Mouse (Mus musculus): ENCODE measurements around the gene Ccdc152.

Ccdc152 gene

DNA sequence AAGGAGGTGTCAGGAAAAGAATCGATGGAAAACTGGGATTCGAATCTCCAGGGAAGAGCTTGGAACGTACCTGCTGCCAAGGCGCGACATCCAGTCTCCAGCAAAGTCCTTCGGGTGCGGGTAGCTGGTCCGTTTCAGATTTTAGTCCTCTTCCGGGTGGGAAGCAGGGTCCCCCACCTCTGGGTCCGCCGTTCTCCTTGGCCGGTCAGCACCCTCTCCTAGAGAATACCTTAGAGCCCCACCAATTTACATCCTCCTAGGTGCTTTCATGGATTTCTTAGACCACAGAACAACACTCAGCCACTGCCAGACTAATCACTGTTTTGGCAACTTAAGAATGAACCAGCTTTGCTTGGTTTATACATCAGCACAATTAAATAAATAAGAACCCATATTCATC, at the start of gene Ccdc152:
Gene Ccdc152 (minus strand): TSS at position 101 of the 400 bp plus-strand sequence.
- no peak for DNase-seq (ENCODE audit: low spot score in 2 of 2)

- no peak for DNase-seq (ENCODE audit: low spot score in 2 of 2)
Measured at GRCm38 (mm10) chr15:3349306-3350064, 46.2 kb upstream of the Ccdc152 start.

- no peak for DNase-seq (ENCODE audit: low spot score in 2 of 2)
Measured at GRCm38 (mm10) chr15:3346682-3347081, 43.4 kb upstream of the Ccdc152 start.

- DNase-seq (ENCODE audit: low spot score in 2 of 2): no peak
Measured at GRCm38 (mm10) chr15:3344555-3344954, 41.2 kb upstream of the Ccdc152 start.

- no peak for DNase-seq (ENCODE audit: low spot score in 2 of 2)
Measured at GRCm38 (mm10) chr15:3341806-3342582, 38.7 kb upstream of the Ccdc152 start.

DNA sequence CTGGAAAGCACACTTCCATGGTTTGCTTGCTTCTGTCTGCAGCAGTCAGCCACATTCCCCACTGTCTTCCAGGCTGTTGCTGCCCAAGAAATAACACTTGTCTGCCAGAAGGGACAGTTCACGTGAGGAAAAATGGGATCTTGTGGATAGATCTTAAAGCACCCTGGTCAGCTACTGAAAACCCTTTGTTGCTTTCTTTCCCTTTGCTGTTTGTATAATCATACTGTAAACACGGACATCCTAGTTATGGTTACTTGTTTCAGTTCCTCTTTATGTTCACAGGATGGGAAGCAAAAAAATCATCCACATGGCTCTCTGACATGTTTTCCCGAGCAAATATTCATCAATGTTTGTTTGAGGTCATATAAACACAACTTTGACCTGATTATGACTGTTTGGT, 36.5 kb upstream of the Ccdc152 start:
- DNase-seq (ENCODE audit: low spot score in 2 of 2): no peak

- DNase-seq (ENCODE audit: low spot score in 2 of 2): no peak
Measured at GRCm38 (mm10) chr15:3332517-3332916, 29.2 kb upstream of the Ccdc152 start.

DNA sequence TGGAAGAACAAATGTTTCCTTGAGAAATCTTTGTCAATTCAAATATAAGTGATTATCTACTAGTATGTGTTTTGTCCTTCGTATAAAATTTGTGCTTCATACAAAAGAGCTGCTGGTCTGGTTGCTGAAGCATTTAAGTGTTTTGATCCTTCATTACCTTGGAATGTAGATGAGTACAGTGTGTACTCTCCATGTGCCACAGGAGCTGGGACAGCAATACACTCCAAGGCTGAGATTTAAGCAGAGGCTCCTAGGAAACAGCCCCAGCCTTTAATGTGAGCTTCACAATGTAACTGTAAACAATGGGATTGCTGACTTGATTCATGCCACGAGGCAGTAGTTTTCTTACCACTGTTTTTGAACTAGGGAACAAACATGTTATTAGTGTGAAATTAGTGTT, 28.5 kb upstream of the Ccdc152 start:
- DNase-seq (ENCODE audit: low spot score in 2 of 2): no peak

DNA sequence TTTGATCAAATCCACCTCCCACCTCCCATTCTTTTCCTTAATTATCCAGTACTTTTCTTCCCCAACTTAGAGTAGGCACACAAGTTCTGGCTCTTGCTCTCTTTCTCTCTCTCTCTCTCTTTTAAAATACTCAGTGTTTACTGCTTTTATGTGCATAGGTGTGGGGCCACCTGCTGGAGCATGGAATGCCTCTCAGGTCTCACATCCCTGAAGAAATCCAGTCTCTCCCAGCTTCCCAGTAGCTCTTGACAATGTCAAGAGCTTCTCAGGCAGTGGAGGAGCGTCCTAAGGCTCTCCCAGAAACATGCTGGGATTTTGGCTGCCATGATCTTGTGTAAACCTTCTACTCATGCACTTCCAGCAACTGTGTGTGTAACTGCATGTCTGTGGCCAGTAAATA, 27.0 kb upstream of the Ccdc152 start:
- no peak for DNase-seq (ENCODE audit: low spot score in 2 of 2)

DNA sequence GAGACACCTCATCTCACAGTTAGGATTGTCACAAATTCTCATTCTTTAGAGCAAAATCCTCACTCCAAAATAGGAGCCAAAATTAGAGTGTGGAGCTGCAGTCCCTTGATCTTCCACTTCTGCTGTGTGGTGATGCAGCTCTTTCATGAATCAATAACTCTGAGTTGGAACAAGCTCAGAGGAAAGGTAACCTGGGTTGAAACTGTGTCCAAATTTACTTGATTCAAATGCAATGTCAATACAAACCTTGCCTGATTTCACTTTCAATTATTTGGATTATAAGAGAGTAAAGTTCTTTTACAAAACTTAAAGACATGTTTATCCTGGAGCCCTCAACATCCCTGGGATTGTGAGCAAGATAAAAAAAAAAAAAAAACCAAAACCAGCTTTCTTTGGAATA, 19.7 kb upstream of the Ccdc152 start:
- no peak for DNase-seq (ENCODE audit: low spot score in 2 of 2)

GRCm38 (mm10) chr15:3319929-3320328, 16.6 kb upstream of the Ccdc152 start:
- DNase-seq (ENCODE audit: low spot score in 2 of 2): no peak

DNA sequence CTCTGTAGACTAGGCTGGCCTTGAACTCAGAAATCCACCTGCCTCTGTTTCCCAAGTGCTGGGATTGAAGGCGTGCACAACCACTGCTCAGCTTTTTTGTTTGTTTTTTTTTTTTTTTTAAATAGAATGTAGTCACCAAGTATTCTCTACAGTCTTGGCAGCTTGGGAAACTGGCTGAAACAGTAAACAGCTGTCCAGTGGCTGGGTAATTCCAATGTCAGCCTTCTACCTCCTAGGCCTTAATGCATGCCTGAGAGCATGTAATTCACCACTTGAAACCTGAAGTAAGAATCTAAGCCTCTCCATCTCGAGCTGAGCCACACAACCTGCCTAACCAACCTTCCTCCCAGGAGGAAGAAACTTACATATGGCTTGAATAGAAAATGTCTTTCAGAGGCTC, 13.3 kb upstream of the Ccdc152 start:
- DNase-seq (ENCODE audit: low spot score in 2 of 2): no peak

GRCm38 (mm10) chr15:3312937-3313336, 9.6 kb upstream of the Ccdc152 start:
- no peak for DNase-seq (ENCODE audit: low spot score in 2 of 2)

DNA sequence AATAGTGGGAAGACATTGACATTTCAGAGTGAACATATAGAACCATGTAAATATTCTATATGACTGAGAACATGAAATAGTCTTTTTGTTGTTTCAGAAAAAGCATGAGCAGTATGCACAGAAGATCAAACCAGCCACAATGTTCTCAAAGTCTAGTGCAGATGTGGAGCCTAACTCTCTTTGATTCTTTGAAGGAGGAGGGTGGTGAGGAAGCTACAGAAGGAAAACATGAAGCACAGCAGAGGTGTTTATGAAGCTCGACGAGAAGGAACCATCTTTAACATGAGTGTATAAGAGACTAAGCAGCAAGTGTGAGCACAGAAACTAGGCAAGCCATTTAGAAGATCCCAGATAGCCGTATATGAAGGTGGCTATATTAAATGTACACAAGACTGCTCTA, 6.5 kb upstream of the Ccdc152 start:
- DNase-seq (ENCODE audit: low spot score in 2 of 2): no peak

DNA sequence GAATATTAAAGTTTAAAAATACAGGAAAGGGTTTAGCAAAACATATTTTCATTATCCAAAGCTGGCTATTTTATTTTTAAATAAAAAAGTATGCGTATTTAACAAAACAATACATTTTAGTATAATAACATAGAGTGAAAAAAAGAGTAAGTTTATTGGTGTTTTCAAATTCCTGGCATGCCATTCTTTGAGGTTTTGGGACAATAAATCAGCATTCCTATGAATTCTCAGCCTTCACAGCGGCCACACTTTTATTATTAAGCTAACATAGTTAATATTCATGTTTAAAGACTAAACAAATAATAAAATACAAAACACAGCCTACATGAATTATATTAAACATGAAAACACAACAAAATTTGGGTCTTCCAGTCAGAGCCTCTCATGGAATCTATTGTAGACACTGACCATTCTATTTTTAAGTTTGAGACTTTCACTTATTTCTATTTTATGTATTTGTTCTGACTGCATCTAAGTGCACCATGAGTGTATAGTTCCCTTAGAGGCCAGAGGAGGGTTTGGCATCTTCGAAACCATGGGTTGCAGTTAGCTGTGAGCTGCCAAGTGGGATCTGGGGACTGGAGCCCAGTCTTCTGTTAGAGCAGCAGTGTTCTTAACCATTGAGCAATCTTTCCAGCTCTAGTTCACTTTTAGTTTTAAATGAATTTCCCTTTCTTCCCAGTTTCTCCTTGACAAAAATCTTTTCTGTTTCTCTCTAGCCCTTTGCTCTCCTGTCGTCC, 2.8 kb downstream of the Ccdc152 start:
- no peak for DNase-seq (ENCODE audit: low spot score in 2 of 2)

- no peak for DNase-seq (ENCODE audit: low spot score in 2 of 2)
Measured at GRCm38 (mm10) chr15:3297615-3298014, 5.7 kb downstream of the Ccdc152 start.

DNA sequence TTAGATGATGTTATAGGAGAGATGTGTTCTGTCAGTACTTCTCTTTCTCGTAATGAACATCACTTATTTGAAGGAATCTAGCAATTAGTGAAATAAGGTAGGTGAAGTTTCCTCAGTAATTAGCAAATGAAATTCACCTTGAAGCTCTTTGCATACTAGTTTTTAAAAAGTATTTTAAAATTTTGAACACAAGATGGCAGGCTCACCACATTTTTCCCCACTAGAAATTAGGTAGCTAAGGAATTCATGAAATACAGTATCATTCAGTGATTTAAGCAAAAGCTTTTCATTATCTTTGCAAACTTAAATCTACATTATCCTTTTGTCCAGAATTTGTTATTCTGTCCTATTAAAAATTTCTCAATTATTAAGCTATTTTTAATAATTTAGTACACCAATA, 7.3 kb downstream of the Ccdc152 start:
- DNase-seq (ENCODE audit: low spot score in 2 of 2): no peak

GRCm38 (mm10) chr15:3293477-3293876, 9.8 kb downstream of the Ccdc152 start:
- no peak for DNase-seq (ENCODE audit: low spot score in 2 of 2)

GRCm38 (mm10) chr15:3290435-3290834, 12.9 kb downstream of the Ccdc152 start:
- no peak for DNase-seq (ENCODE audit: low spot score in 2 of 2)

DNA sequence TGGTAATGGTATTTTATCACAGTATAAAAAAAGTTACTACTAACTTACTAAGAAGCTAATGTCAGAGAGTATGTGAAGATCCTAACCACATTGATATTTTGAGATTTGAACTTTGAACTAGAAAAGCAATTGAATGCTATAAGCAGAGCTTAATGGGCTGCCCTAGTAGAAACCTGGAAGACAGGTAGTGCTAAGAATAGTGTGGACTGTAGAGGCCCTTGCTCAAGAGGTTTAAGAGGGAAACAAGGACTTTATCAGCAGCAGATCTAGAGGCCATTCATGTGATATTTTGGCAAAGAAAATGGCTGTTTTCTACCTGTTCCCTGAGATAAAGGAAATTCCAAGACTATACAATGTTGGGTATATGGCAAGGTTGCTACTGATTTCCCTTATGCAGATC, 17.3 kb downstream of the Ccdc152 start:
- DNase-seq (ENCODE audit: low spot score in 2 of 2): no peak

- DNase-seq (ENCODE audit: low spot score in 2 of 2): no peak
Measured at GRCm38 (mm10) chr15:3281737-3282136, 21.6 kb downstream of the Ccdc152 start.

GRCm38 (mm10) chr15:3281216-3281615, 22.1 kb downstream of the Ccdc152 start:
- DNase-seq (ENCODE audit: low spot score in 2 of 2): no peak

- DNase-seq (ENCODE audit: low spot score in 2 of 2): no peak
Measured at GRCm38 (mm10) chr15:3279242-3279641, 24.1 kb downstream of the Ccdc152 start.
